Mouse (Mus musculus): ENCODE data around the gene RPS10-NUDT3.

- no peak for TF ChIP-seq CTCF (IDR thresholded peaks at IDR 0.05; ENCODE audit: low read depth)
- no peak for TF ChIP-seq EP300 (optimal IDR thresholded peaks at IDR 0.05)
Measured at GRCm38 (mm10) chr17:27541261-27541660, 93.8 kb downstream of the RPS10-NUDT3 start.

All from stomach, postnatal 0 days (tissue).